Mouse (Mus musculus) CH12.LX (cell line): ENCODE measurements around the gene 5330417H12Rik. TPM values are rescaled to one million over a fixed set of nuclear protein-coding genes. Genes with fewer than 3 reads are reported as not detected.

Experiments
- DNase-seq: peaks from one replicate; pipeline ENCODE4 v3.0.0-alpha.2; 2013; ENCODE audit errors: extremely low read depth
- H3K27ac ChIP-seq: 2 replicates; pipeline ENCODE4 v1.5.1; 2012; ENCODE audit warnings: low read depth, mild to moderate bottlenecking, control low read depth, moderate library complexity; ENCODE audit not compliant: insufficient read depth
- H3K27me3 ChIP-seq: replicated peaks from 2 replicates; pipeline ENCODE3; 2012; ENCODE audit warnings: inconsistent platforms
- H3K36me3 ChIP-seq, 2 experiments: replicated peaks in 1 of 2; 2 replicates each; pipeline versions ENCODE3 to v1.6.1; 2012; ENCODE audit warnings: inconsistent platforms in 1 of 2, low read length in 1 of 2, mild to moderate bottlenecking in 1 of 2, mixed read lengths in 1 of 2, moderate library complexity in 1 of 2; ENCODE audit not compliant: control insufficient read depth in 1 of 2, insufficient read depth in 1 of 2
- H3K4me1 ChIP-seq, 2 experiments: 2 replicates each; pipeline ENCODE4 v1.6.1; 2012; ENCODE audit warnings: inconsistent platforms in 1 of 2, moderate library complexity in 1 of 2; ENCODE audit not compliant: insufficient read depth in 2 of 2, control insufficient read depth in 1 of 2
- H3K4me2 ChIP-seq: 2 replicates; pipeline ENCODE4 v1.6.1; 2012; ENCODE audit warnings: low read depth, mild to moderate bottlenecking, control low read depth; ENCODE audit not compliant: poor library complexity, insufficient read depth, severe bottlenecking
- H3K4me3 ChIP-seq, 3 experiments: fragments of 150-350 bp in 1 of 3; sonication (generic) in 1 of 3; replicated peaks in 1 of 3; 2 replicates each; pipeline versions ENCODE3 to v1.5.1; 2011 to 2012; ENCODE audit warnings: low read depth in 2 of 3, low read length in 2 of 3, mild to moderate bottlenecking in 2 of 3, moderate library complexity in 2 of 3, control low read depth in 1 of 3, improper control_type of control experiment in 1 of 3, inconsistent platforms in 1 of 3, mixed read lengths in 1 of 3; ENCODE audit not compliant: poor library complexity in 1 of 3
- H3K79me2 ChIP-seq: replicated peaks from 2 replicates; pipeline ENCODE4 v1.6.1; 2012; ENCODE audit warnings: mild to moderate bottlenecking, moderate library complexity; ENCODE audit not compliant: control insufficient read depth, poor library complexity, insufficient read depth, severe bottlenecking; ENCODE audit errors: extremely low read depth
- H3K9ac ChIP-seq: 2 replicates; pipeline ENCODE4 v1.6.1; 2012; ENCODE audit warnings: low read depth, mild to moderate bottlenecking, control low read depth, moderate library complexity; ENCODE audit not compliant: insufficient read depth
- H3K9me3 ChIP-seq: replicated peaks from 2 replicates; pipeline ENCODE3; 2012; ENCODE audit warnings: low read length, inconsistent platforms, mixed read lengths
- CHD2 ChIP-seq: IDR thresholded peaks from 2 replicates; pipeline ENCODE4 v1.6.1; 2011; ENCODE audit warnings: low read length, improper control_type of control experiment
- CTCF ChIP-seq, 2 experiments: IDR thresholded peaks in 1 of 2; conservative IDR thresholded peaks in 1 of 2; 2 replicates each; pipeline ENCODE4 v1.5.1; 2011 to 2012; ENCODE audit warnings: low read depth in 2 of 2, low read length in 2 of 2, improper control_type of control experiment in 1 of 2, inconsistent platforms in 1 of 2, mild to moderate bottlenecking in 1 of 2, moderate library complexity in 1 of 2
- ELF1 ChIP-seq: IDR thresholded peaks from 2 replicates; pipeline ENCODE4 v1.6.1; 2014; ENCODE audit warnings: low read depth, mild to moderate bottlenecking, inconsistent platforms, low read length, improper control_type of control experiment
- EP300 ChIP-seq: IDR thresholded peaks from 2 replicates; pipeline ENCODE4 v1.6.1; 2011; ENCODE audit warnings: low read length, improper control_type of control experiment
- ETS1 ChIP-seq: conservative IDR thresholded peaks from 2 replicates; pipeline ENCODE4 v1.6.1; 2012; ENCODE audit warnings: low read depth, mild to moderate bottlenecking, inconsistent platforms, low read length, improper control_type of control experiment, moderate library complexity
- HCFC1 ChIP-seq: IDR thresholded peaks from 2 replicates; pipeline ENCODE4 v1.6.1; 2012; ENCODE audit warnings: low read depth, mild to moderate bottlenecking, inconsistent platforms, low read length, improper control_type of control experiment
- IRF4 ChIP-seq: IDR thresholded peaks from 2 replicates; pipeline ENCODE4 v1.6.1; 2014; ENCODE audit warnings: low read depth, mild to moderate bottlenecking, inconsistent platforms, low read length, improper control_type of control experiment
- JUN ChIP-seq: IDR thresholded peaks from 2 replicates; pipeline ENCODE4 v1.6.1; 2011; ENCODE audit warnings: low read depth, mild to moderate bottlenecking, low read length, improper control_type of control experiment, moderate library complexity; ENCODE audit not compliant: insufficient read depth
- JUND ChIP-seq: conservative IDR thresholded peaks from 2 replicates; pipeline ENCODE4 v1.6.1; 2011; ENCODE audit warnings: low read depth, low read length, improper control_type of control experiment
- KAT2A ChIP-seq: IDR thresholded peaks from 2 replicates; pipeline ENCODE4 v1.6.1; 2012; ENCODE audit warnings: low read length, improper control_type of control experiment, inconsistent platforms; ENCODE audit not compliant: insufficient replicate concordance
- MAFK ChIP-seq: IDR thresholded peaks from 2 replicates; pipeline ENCODE4 v1.6.1; 2011; ENCODE audit warnings: low read length, improper control_type of control experiment; ENCODE audit not compliant: insufficient replicate concordance
- MAX ChIP-seq: IDR thresholded peaks from 2 replicates; pipeline ENCODE4 v1.6.1; 2011; ENCODE audit warnings: low read length, improper control_type of control experiment
- MAZ ChIP-seq: IDR thresholded peaks from 2 replicates; pipeline ENCODE4 v1.6.1; 2012; ENCODE audit warnings: low read depth, mild to moderate bottlenecking, inconsistent platforms, low read length, improper control_type of control experiment, moderate library complexity
- MEF2A ChIP-seq: IDR thresholded peaks from 2 replicates; pipeline ENCODE4 v1.6.1; 2014; ENCODE audit warnings: low read depth, mild to moderate bottlenecking, inconsistent platforms, low read length, improper control_type of control experiment, borderline replicate concordance
- MXI1 ChIP-seq: IDR thresholded peaks from 2 replicates; pipeline ENCODE4 v1.6.1; 2011; ENCODE audit warnings: mild to moderate bottlenecking, low read depth, low read length, improper control_type of control experiment
- NELFE ChIP-seq: IDR thresholded peaks from 2 replicates; pipeline ENCODE4 v1.6.1; 2011; ENCODE audit warnings: low read depth, low read length, improper control_type of control experiment
- PAX5 ChIP-seq: IDR thresholded peaks from 2 replicates; pipeline ENCODE4 v1.6.1; 2012; ENCODE audit warnings: low read length, inconsistent platforms, mixed read lengths
- POLR2A ChIP-seq: IDR thresholded peaks from 2 replicates; pipeline ENCODE4 v1.6.1; 2011; ENCODE audit warnings: low read depth, mild to moderate bottlenecking, improper control_type of control experiment, low read length
- RAD21 ChIP-seq: IDR thresholded peaks from 2 replicates; pipeline ENCODE4 v1.6.1; 2011; ENCODE audit warnings: low read depth, mild to moderate bottlenecking, low read length, improper control_type of control experiment, moderate library complexity
- SIN3A ChIP-seq: IDR thresholded peaks from 2 replicates; pipeline ENCODE4 v1.6.1; 2012; ENCODE audit warnings: low read length, improper control_type of control experiment, inconsistent platforms
- SMC3 ChIP-seq: IDR thresholded peaks from 2 replicates; pipeline ENCODE4 v1.6.1; 2011; ENCODE audit warnings: low read depth, low read length, improper control_type of control experiment
- TBP ChIP-seq: conservative IDR thresholded peaks from 2 replicates; pipeline ENCODE4 v1.6.1; 2011; ENCODE audit warnings: low read depth, low read length, improper control_type of control experiment
- TCF12 ChIP-seq: IDR thresholded peaks from 2 replicates; pipeline ENCODE4 v1.6.1; 2014; ENCODE audit warnings: low read depth, mild to moderate bottlenecking, inconsistent platforms, low read length, improper control_type of control experiment
- UBTF ChIP-seq: IDR thresholded peaks from 2 replicates; pipeline ENCODE4 v1.6.1; 2012; ENCODE audit warnings: low read depth, mild to moderate bottlenecking, inconsistent platforms, low read length, improper control_type of control experiment, moderate library complexity
- USF1 ChIP-seq: IDR thresholded peaks from 2 replicates; pipeline ENCODE4 v1.6.1; 2014; ENCODE audit warnings: low read depth, mild to moderate bottlenecking, inconsistent platforms, low read length, improper control_type of control experiment
- USF2 ChIP-seq: conservative IDR thresholded peaks from 2 replicates; pipeline ENCODE4 v1.6.1; 2011; ENCODE audit warnings: low read depth, low read length, improper control_type of control experiment
- ZC3H11A ChIP-seq: IDR thresholded peaks from 2 replicates; pipeline ENCODE4 v1.6.1; 2012; ENCODE audit warnings: low read depth, mild to moderate bottlenecking, inconsistent platforms, low read length, improper control_type of control experiment
- ZKSCAN1 ChIP-seq: IDR thresholded peaks from 2 replicates; pipeline ENCODE4 v1.6.1; 2012; ENCODE audit warnings: low read depth, inconsistent platforms, low read length, improper control_type of control experiment, borderline replicate concordance
- ZMIZ1 ChIP-seq: IDR thresholded peaks from 2 replicates; pipeline ENCODE4 v1.6.1; 2012; ENCODE audit warnings: low read depth, mild to moderate bottlenecking, inconsistent platforms, low read length, improper control_type of control experiment
- ZNF384 ChIP-seq: IDR thresholded peaks from 2 replicates; pipeline ENCODE4 v1.6.1; 2012; ENCODE audit warnings: low read depth, low read length, improper control_type of control experiment, inconsistent platforms
- dilution Hi-C: fragments of 300-500 bp; cut with MboI; formaldehyde crosslinking; loops from 2 replicates; pipeline ENCODE4 v1.14.3; 2020; ENCODE audit warnings: low sequenced_read_pairs; ENCODE audit not compliant: extremely low pct_unique_long_range_greater_than_20kb, extremely low pct_ligation_motif_present
- in situ Hi-C: fragments of 300-500 bp; cut with MboI; formaldehyde crosslinking; loops from 3 replicates; pipeline ENCODE4 v1.14.3; 2019; ENCODE audit warnings: low sequenced_read_pairs, low pct_ligation_motif_present, low pct_unique_long_range_greater_than_20kb, mixed read lengths
- polyA plus RNA-seq: library from polyadenylated mRNA; unstranded; fragments of >175 nt; gene quantifications from 2 replicates; pipeline ENCODE4 v1.2.1, GENCODE M21; 2012; ENCODE audit warnings: low read depth; ENCODE audit not compliant: insufficient read length
- total RNA-seq, 2 experiments: library from RNA; depleted of rRNA; stranded (reverse); fragments of 300-350 nt in 1 of 2; fragments of >200 nt in 1 of 2; gene quantifications; 2 replicates each; pipeline ENCODE4 v1.2.3; 2012 to 2014

5330417H12Rik gene
- total and polyA plus RNA-seq, 3 experiments = not detected

GRCm38 (mm10) chr7:107665221-107665585 lies 40.2 kb upstream of the 5330417H12Rik start:
- Histone ChIP-seq H3K9ac (no peak overlapping the region), H3K36me3 (peaks cover 7 to 88% of the 10 kb centered on the region in 2 experiments), H3K4me2 (no peak overlapping the region), H3K4me1 (peaks cover 27 to 99% of the 10 kb centered on the region in 2 experiments), H3K27ac (no peak overlapping the region), H3K27me3 (no peaks in the 10 kb centered on the region), H3K4me3 (no peak overlapping the region), H3K79me2 (peaks cover 3% of the 10 kb centered on the region; the same call in 1 of the 2 replicates), H3K9me3 (no peaks in the 10 kb centered on the region)
- in situ Hi-C loops = no loop called here
- no peak for TF ChIP-seq PAX5
- TF ChIP-seq ELF1 = no peak
- no peak for TF ChIP-seq KAT2A
- no peak for TF ChIP-seq CHD2
- no peak for TF ChIP-seq TCF12
- TF ChIP-seq SIN3A = no peak
- TF ChIP-seq UBTF = no peak
- no peak for TF ChIP-seq MAZ
- TF ChIP-seq ZMIZ1 = no peak
- no peak for TF ChIP-seq RAD21
- TF ChIP-seq ZKSCAN1 = no peak
- no peak for TF ChIP-seq USF1
- TF ChIP-seq JUN = no peak
- TF ChIP-seq NELFE = no peak
- TF ChIP-seq MXI1 = no peak
- no peak for TF ChIP-seq MAFK
- DNase-seq = no peak
- dilution Hi-C loops = no loop called here

- Histone ChIP-seq H3K4me2 (peak overlapping the region; percentile 6; the same call in 1 of the 2 replicates), H3K4me3 (no peak overlapping the region), H3K4me1 (peaks cover 31 to 100% of the 10 kb centered on the region in 2 experiments), H3K36me3 (peaks cover 7 to 88% of the 10 kb centered on the region in 2 experiments), H3K9ac (no peak overlapping the region), H3K27me3 (no peaks in the 10 kb centered on the region), H3K9me3 (no peaks in the 10 kb centered on the region), H3K27ac (peak overlapping the region; percentile 30; the same call in 1 of the 2 replicates), H3K79me2 (peaks cover 3% of the 10 kb centered on the region; the same call in 1 of the 2 replicates)
- dilution Hi-C loops = no loop called here
- DNase-seq = peak; percentile 83
- in situ Hi-C loops = no loop called here
- TF ChIP-seq USF2 (peak; percentile 65), ZNF384 (no peak), EP300 (peak; percentile 96), HCFC1 (no peak), TBP (no peak), JUN (peak; percentile 71), CTCF (conservative IDR thresholded peaks at IDR 0.05 in 1 of 2, IDR thresholded peaks at IDR 0.05 in 1 of 2; ENCODE audit: low read depth in 2 of 2, low read length in 2 of 2) (0 out of 4 replicates have a peak, but pooled peaks of 1 of the 2 experiments have one; percentile 0), JUND (peak; percentile 77), IRF4 (peak; percentile 96), POLR2A (no peak), TCF12 (peak; percentile 83), SMC3 (peak; percentile 25; the same call in 1 of the 2 replicates), ZC3H11A (no peak), MXI1 (0 out of 2 replicates have a peak, but pooled peaks have one; percentile 24), MAFK (peak; percentile 87), PAX5 (no peak), MAX (no peak; the same call in 1 of the 2 replicates), RAD21 (no peak; the same call in none of the 2 replicates), USF1 (peak; percentile 62), ZKSCAN1 (no peak), ETS1 (peak; percentile 99), MEF2A (peak; percentile 74), SIN3A (peak; percentile 82)
Measured at GRCm38 (mm10) chr7:107664063-107665056, 39.4 kb upstream of the 5330417H12Rik start.
